Mouse (Mus musculus) thymus, postnatal 36 days (tissue): ENCODE results near the gene Gm7849.
"Not testable (repeated sequence)": the region's sequence is repeated elsewhere in the genome, so short reads cannot be mapped to it uniquely, and the experiment has no call there.

ENCODE experiments used
- DNase-seq, 2 experiments: peaks; one replicate each; pipeline ENCODE4 v3.0.0; 2022; ENCODE audit warnings: mixed read lengths in 2 of 2

Gene Gm7849

GRCm38 (mm10) chr8:21456460-21456859 is at the start of gene Gm7849:
Gm7849 (minus strand) TSS chr8:21456560.
- DNase-seq: not testable (repeated sequence)

DNA sequence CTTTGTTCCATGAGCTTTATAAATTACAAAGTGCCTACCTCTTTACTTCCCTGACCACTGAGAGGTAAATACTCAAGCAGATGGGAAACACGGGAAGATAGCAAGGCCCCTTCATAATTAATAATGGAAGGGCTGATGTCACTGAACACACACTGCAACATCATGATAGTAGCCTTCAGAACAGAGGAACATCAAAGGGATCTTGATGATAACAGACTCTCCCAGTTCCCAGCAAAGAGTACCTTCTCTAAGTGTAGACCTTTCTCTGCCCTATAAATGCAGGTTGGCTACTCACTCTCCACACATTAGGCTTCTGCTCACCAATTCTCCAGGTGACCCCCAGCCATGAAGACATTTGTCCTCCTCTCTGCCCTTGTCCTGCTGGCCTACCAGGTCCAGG is 29.2 kb downstream of the Gm7849 start, which contains the start of gene Defa36:
Defa36 (plus strand) TSS at position 301 of the 400 bp plus-strand sequence.
- not testable (repeated sequence) for DNase-seq
